Mouse (Mus musculus): ENCODE results near the gene Pik3c2g. TPM values are rescaled to one million over a fixed set of nuclear protein-coding genes. Genes with fewer than 3 reads are reported as not detected.

Pik3c2g gene
- polyA plus RNA-seq, 1 experiment from 2014 or later = 0.25 TPM

DNA sequence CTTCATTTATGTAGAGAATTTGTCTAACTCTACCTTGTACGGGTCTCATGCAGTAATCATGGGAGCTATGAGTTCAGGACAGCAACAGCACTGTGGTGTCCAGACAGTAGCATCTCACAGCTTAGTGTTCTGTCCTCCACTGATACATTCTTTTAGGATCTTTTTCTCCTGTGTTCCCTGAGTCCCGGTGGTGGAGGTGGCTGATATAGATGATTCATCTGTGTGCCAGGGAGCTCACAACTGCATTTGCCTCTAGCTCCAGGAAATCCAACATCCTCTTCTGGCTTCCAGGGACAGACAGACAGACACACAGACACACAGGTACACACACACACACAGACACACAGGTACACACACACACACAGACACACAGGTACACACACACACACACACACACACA lies 163.6 kb downstream of the Pik3c2g start:
- H3K27me3 ChIP-seq (ENCODE audit: control insufficient read depth, insufficient read depth, low read depth, low read length) = no peaks in the 10 kb centered on the region
- no peak overlapping the region for H3K4me3 ChIP-seq (ENCODE audit: low read depth, low read length)
- H3K4me1 ChIP-seq (ENCODE audit: control insufficient read depth, insufficient read depth, low read length) = peaks cover 2% of the 10 kb centered on the region; the same call in 1 of the 2 replicates
- H3K36me3 ChIP-seq (ENCODE audit: control insufficient read depth, insufficient read depth, low read length) = no peaks in the 10 kb centered on the region
- no peak overlapping the region for H3K4me2 ChIP-seq (ENCODE audit: low read length)
- H3K27ac ChIP-seq (ENCODE audit: low read length) = no peak overlapping the region
- H3K9ac ChIP-seq (ENCODE audit: low read depth, low read length) = no peak overlapping the region
- WGBS = 91% methylated on average over 2 of the region's 2 CpGs
- no peak for ATAC-seq
- H3K9me3 ChIP-seq (replicated peaks; ENCODE audit: control insufficient read depth, low read length, poor library complexity, severe bottlenecking) = no peaks in the 10 kb centered on the region

DNA sequence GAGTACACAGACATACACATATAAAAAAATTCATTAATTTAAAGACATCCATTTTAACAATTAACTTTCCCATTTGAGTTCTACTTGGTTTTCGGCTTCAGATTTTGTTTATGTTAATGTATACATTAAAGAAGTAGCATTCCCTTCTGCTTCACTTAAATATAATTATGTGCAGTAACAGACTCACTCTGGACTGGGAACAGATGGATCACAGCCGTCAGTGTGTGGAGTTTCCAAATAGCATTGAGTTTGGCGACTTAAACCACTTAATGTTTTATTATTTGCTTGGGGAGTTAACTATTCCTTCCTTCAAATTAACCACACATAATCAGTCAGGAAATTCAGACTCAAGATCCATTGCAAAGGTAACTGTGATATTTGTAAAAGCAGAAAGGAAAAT lies 164.0 kb downstream of the Pik3c2g start:
- Histone ChIP-seq H3K9me3 (replicated peaks; ENCODE audit: control insufficient read depth, low read length, poor library complexity, severe bottlenecking) (no peaks in the 10 kb centered on the region), H3K27ac (ENCODE audit: low read length) (no peak overlapping the region), H3K4me1 (ENCODE audit: control insufficient read depth, insufficient read depth, low read length) (peaks cover 2% of the 10 kb centered on the region; the same call in 1 of the 2 replicates), H3K4me2 (ENCODE audit: low read length) (no peak overlapping the region), H3K36me3 (ENCODE audit: control insufficient read depth, insufficient read depth, low read length) (no peaks in the 10 kb centered on the region), H3K9ac (ENCODE audit: low read depth, low read length) (no peak overlapping the region), H3K27me3 (ENCODE audit: control insufficient read depth, insufficient read depth, low read depth, low read length) (no peaks in the 10 kb centered on the region), H3K4me3 (ENCODE audit: low read depth, low read length) (no peak overlapping the region)
- WGBS = 77% methylated on average over 3 of the region's 3 CpGs
- no peak for ATAC-seq

DNA sequence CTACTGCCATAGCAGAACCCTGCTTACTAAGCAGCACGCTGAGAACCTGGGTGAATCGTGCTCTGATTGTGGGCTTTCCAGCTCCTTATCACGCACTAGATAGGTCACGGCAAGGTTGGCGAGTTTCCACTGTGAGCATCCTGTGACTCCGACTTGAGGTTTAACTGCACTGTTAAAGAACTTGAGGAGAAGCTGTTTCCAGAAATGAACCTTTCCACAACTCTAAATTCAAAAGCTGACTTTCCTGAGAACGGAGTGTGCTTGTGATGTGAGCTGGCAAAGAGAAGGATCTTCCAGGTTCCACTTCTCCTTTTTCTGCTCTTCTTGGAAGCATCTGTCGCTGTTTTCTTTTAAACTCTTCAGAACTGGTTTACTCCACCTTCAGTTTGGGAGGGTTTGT lies 170.9 kb downstream of the Pik3c2g start:
- peaks cover 9% of the 10 kb centered on the region for H3K4me1 ChIP-seq (ENCODE audit: control insufficient read depth, insufficient read depth, low read length)
- H3K4me3 ChIP-seq (ENCODE audit: low read depth, low read length) = no peak overlapping the region
- no peaks in the 10 kb centered on the region for H3K36me3 ChIP-seq (ENCODE audit: control insufficient read depth, insufficient read depth, low read length)
- 92% methylated on average over 8 of the region's 8 CpGs for WGBS
- H3K9ac ChIP-seq (ENCODE audit: low read depth, low read length) = no peak overlapping the region
- H3K27me3 ChIP-seq (ENCODE audit: control insufficient read depth, insufficient read depth, low read depth, low read length) = no peaks in the 10 kb centered on the region
- ATAC-seq = no peak
- no peak overlapping the region for H3K4me2 ChIP-seq (ENCODE audit: low read length)
- H3K27ac ChIP-seq (ENCODE audit: low read length) = no peak overlapping the region
- H3K9me3 ChIP-seq (replicated peaks; ENCODE audit: control insufficient read depth, low read length, poor library complexity, severe bottlenecking) = no peaks in the 10 kb centered on the region

DNA sequence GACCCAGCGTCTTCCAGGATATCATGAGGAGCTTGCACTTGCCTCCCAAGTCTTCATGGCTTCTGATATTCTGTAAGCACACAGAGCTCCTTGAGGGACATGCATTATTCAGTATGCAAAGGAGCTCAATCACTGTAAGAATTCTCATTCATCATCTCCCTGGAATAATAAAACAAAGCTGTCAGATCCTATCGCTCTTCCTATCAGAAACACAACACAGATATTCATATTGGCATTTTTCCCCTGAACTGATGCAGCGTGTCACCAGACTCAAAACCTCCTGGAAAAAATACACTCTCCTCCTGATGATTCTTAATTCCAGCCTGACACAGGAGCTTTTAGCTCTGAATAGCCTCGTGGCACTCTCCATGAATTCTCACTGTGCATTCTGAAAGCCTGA lies 174.0 kb downstream of the Pik3c2g start:
- Histone ChIP-seq H3K4me1 (ENCODE audit: control insufficient read depth, insufficient read depth, low read length) (peaks cover 9% of the 10 kb centered on the region), H3K9ac (ENCODE audit: low read depth, low read length) (no peak overlapping the region), H3K27ac (ENCODE audit: low read length) (no peak overlapping the region), H3K36me3 (ENCODE audit: control insufficient read depth, insufficient read depth, low read length) (no peaks in the 10 kb centered on the region), H3K9me3 (replicated peaks; ENCODE audit: control insufficient read depth, low read length, poor library complexity, severe bottlenecking) (no peaks in the 10 kb centered on the region), H3K4me3 (ENCODE audit: low read depth, low read length) (no peak overlapping the region), H3K4me2 (ENCODE audit: low read length) (no peak overlapping the region), H3K27me3 (ENCODE audit: control insufficient read depth, insufficient read depth, low read depth, low read length) (no peaks in the 10 kb centered on the region)
- WGBS = 22% methylated on average over 4 of the region's 4 CpGs
- ATAC-seq = peak; percentile 73

DNA sequence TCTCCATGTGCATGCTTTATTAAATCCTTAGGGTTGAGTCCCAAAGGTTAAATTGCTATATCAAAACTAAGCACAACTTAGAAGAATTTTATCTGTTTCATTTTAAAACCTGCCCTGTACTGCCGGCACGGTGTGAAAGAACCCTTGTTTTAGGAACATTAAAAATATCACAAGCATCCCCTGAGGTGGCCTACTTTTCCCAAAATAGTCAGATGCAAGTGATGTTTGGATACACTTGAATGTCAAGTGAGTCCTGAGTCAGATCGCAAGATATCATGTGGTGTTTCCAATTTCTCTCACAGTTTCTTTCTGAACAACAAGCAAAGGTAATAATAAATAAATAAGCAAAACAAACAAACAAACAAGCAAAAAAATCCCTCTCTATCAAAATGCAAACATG lies 177.4 kb downstream of the Pik3c2g start:
- Histone ChIP-seq H3K27me3 (ENCODE audit: control insufficient read depth, insufficient read depth, low read depth, low read length) (no peaks in the 10 kb centered on the region), H3K27ac (ENCODE audit: low read length) (no peak overlapping the region), H3K9ac (ENCODE audit: low read depth, low read length) (no peak overlapping the region), H3K9me3 (replicated peaks; ENCODE audit: control insufficient read depth, low read length, poor library complexity, severe bottlenecking) (no peaks in the 10 kb centered on the region), H3K4me1 (ENCODE audit: control insufficient read depth, insufficient read depth, low read length) (peaks cover 9% of the 10 kb centered on the region), H3K4me3 (ENCODE audit: low read depth, low read length) (no peak overlapping the region), H3K36me3 (ENCODE audit: control insufficient read depth, insufficient read depth, low read length) (no peaks in the 10 kb centered on the region), H3K4me2 (ENCODE audit: low read length) (no peak overlapping the region)
- ATAC-seq = no peak
- 93% methylated on average over 3 of the region's 3 CpGs for WGBS

DNA sequence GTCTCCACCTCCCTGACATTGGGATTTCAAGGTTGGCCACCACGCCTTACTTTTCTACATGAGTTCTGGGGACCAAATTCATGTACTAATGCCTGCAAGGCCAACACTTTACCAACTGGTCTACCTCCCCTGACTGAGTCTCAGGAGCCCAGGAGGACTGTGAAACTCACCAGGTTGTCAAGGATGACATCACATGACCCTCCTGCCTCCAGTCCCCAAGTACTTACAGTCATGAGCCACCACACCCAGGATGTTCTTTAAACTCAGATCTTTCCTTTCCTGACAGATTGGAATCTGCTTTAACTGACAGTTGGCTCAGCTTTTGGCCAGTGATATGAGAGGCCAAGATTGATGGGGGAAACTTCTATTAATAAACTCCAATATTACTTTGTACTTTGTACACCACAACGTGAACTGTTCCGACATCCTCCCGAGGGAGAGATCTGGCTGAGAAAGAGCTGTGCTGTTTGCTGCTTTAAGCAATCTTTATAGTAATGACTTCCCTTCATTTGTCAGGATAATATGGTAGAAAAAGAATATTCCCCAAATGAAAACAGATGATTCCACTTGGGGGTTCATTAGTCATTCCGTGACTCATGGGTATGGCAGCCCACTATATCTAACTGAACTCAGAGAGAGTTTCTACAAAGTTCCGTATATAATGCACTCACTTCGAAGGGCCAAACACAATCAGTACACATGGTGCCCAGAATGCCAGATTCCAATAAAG lies 182.9 kb downstream of the Pik3c2g start:
- ATAC-seq = no peak
- H3K4me3 ChIP-seq (ENCODE audit: low read depth, low read length) = no peak overlapping the region
- H3K4me1 ChIP-seq (ENCODE audit: control insufficient read depth, insufficient read depth, low read length) = no peaks in the 10 kb centered on the region
- no peak overlapping the region for H3K4me2 ChIP-seq (ENCODE audit: low read length)
- WGBS = 93% methylated on average over 7 of the region's 7 CpGs
- H3K9me3 ChIP-seq (replicated peaks; ENCODE audit: control insufficient read depth, low read length, poor library complexity, severe bottlenecking) = no peaks in the 10 kb centered on the region
- H3K27me3 ChIP-seq (ENCODE audit: control insufficient read depth, insufficient read depth, low read depth, low read length) = no peaks in the 10 kb centered on the region
- no peak overlapping the region for H3K27ac ChIP-seq (ENCODE audit: low read length)
- H3K9ac ChIP-seq (ENCODE audit: low read depth, low read length) = no peak overlapping the region
- no peaks in the 10 kb centered on the region for H3K36me3 ChIP-seq (ENCODE audit: control insufficient read depth, insufficient read depth, low read length)

DNA sequence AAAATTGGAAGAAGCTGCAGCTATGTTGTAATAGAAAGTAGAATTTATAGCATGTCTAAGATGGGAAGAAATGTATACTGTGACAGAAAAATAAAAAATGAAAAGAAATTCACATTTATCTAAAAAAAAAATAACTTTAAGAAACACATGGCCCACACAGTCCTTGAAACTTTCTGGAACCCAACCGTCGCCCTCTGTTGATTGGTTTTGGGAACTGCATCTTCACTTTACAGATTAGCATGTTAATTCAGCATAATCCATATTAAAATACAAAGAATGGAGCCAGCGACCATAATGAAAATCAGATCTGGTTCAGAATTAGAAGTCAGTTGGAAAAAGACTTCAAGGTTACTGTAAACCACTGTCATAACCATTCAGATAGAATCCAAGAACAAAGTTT lies 183.5 kb downstream of the Pik3c2g start:
- 44% methylated on average over 3 of the region's 3 CpGs for WGBS

DNA sequence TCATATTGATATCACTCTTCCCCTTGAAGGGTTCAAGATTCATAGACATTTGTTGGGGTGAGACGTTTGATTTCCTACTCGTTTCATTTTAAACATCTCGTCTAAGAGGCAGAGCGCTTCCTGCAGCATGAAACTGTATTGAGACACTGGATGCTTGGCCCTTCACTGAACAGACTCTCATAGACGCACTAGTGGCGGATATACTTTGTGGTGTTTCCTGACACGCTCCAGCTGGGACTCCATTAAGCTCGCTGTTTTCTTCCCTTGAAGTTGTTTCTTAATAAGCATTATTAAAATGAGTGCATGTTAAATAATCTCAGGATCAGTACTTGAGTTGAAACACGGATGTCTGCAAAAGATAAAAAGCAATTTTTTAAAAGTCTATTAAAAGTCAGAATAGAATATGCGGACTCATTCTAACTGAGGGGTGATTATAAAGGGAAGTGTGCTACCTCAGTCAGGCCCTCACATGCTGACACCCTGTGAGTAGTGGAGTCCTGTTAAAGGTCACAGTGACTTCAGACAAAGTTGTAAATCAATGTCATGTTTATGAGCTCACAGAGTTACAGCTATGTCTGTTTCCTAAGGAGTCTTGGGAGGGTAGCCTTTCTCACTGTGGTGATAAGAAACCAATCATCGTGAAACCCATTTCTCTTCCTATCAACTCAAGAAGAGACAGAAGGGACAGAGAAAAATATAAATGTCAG lies 190.7 kb downstream of the Pik3c2g start:
- Histone ChIP-seq H3K27me3 (ENCODE audit: control insufficient read depth, insufficient read depth, low read depth, low read length) (no peaks in the 10 kb centered on the region), H3K9ac (ENCODE audit: low read depth, low read length) (no peak overlapping the region), H3K36me3 (ENCODE audit: control insufficient read depth, insufficient read depth, low read length) (no peaks in the 10 kb centered on the region), H3K4me1 (ENCODE audit: control insufficient read depth, insufficient read depth, low read length) (no peaks in the 10 kb centered on the region), H3K27ac (ENCODE audit: low read length) (no peak overlapping the region), H3K4me3 (ENCODE audit: low read depth, low read length) (no peak overlapping the region), H3K4me2 (ENCODE audit: low read length) (no peak overlapping the region), H3K9me3 (replicated peaks; ENCODE audit: control insufficient read depth, low read length, poor library complexity, severe bottlenecking) (no peaks in the 10 kb centered on the region)
- 79% methylated on average over 11 of the region's 11 CpGs for WGBS
- no peak for ATAC-seq

More for the DNA sequence above, 183.5 kb downstream of the Pik3c2g start:
- no peaks in the 10 kb centered on the region for H3K9me3 ChIP-seq (replicated peaks; ENCODE audit: control insufficient read depth, low read length, poor library complexity, severe bottlenecking)
- no peak overlapping the region for H3K4me2 ChIP-seq (ENCODE audit: low read length)
- ATAC-seq = no peak
- no peaks in the 10 kb centered on the region for H3K4me1 ChIP-seq (ENCODE audit: control insufficient read depth, insufficient read depth, low read length)
- H3K9ac ChIP-seq (ENCODE audit: low read depth, low read length) = no peak overlapping the region
- no peaks in the 10 kb centered on the region for H3K27me3 ChIP-seq (ENCODE audit: control insufficient read depth, insufficient read depth, low read depth, low read length)
- H3K4me3 ChIP-seq (ENCODE audit: low read depth, low read length) = no peak overlapping the region
- no peak overlapping the region for H3K27ac ChIP-seq (ENCODE audit: low read length)
- H3K36me3 ChIP-seq (ENCODE audit: control insufficient read depth, insufficient read depth, low read length) = no peaks in the 10 kb centered on the region

DNA sequence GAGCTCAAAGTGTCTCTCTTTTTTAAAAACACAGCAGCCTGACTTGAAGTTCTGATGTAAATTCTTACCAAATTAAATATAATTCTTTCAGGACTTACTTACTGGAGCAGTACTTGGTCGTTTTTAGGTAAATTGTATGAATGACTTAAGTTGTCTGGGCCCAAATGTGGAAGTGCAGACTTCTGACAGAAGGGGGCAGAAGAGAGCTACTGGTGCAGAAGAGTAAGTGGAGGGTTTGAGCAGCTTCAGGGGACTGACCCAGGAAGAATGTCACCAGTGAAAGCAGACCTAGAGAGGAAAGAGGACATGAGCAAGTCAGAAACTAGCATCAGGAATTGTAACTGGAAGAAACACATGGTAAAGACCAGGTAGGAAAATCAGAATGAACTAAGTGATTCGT lies 193.0 kb downstream of the Pik3c2g start:
- ATAC-seq = no peak
- Histone ChIP-seq H3K4me2 (ENCODE audit: low read length) (no peak overlapping the region), H3K9me3 (replicated peaks; ENCODE audit: control insufficient read depth, low read length, poor library complexity, severe bottlenecking) (no peaks in the 10 kb centered on the region), H3K4me3 (ENCODE audit: low read depth, low read length) (no peak overlapping the region), H3K27me3 (ENCODE audit: control insufficient read depth, insufficient read depth, low read depth, low read length) (no peaks in the 10 kb centered on the region), H3K36me3 (ENCODE audit: control insufficient read depth, insufficient read depth, low read length) (no peaks in the 10 kb centered on the region), H3K4me1 (ENCODE audit: control insufficient read depth, insufficient read depth, low read length) (no peaks in the 10 kb centered on the region), H3K9ac (ENCODE audit: low read depth, low read length) (no peak overlapping the region), H3K27ac (ENCODE audit: low read length) (no peak overlapping the region)
- 78% methylated on average over 2 of the region's 2 CpGs for WGBS

All from midbrain, embryonic 16.5 days (tissue).